Mouse (Mus musculus) kidney, adult 2 months (tissue): ENCODE measurements around the gene Itpr3.

Experiments
- CTCF ChIP-seq: fragments of 200-500 bp; conservative IDR thresholded peaks from 2 replicates; pipeline ENCODE4 v1.5.1; 2011; ENCODE audit warnings: low read depth, mild to moderate bottlenecking, control low read depth, low read length, moderate library complexity, mixed read lengths; ENCODE audit not compliant: insufficient read depth, insufficient read length
- POLR2A ChIP-seq: fragments of 200-500 bp; IDR thresholded peaks from one replicate; pipeline ENCODE4 v1.6.1; 2011; ENCODE audit warnings: low read depth, low read length, control low read depth

GRCm38 (mm10) chr17:27023342-27023741 is 33.8 kb upstream of the Itpr3 start:
- no peak for TF ChIP-seq POLR2A
- no peak for TF ChIP-seq CTCF
